Mouse (Mus musculus): ENCODE data around the gene E2f3. TPM values are rescaled to one million over a fixed set of nuclear protein-coding genes. Genes with fewer than 3 reads are reported as not detected.

E2f3 gene
- 7.4 TPM for polyA plus RNA-seq (2014; fragmentation: Illumina TruSeq; extraction: RNeasy Lipid Tissue Mini Kit (QIAGEN cat#74804); ENCODE audit: low read depth, low replicate concordance)

GRCm38 (mm10) chr13:29985855-29986755, at the start of gene E2f3:
E2f3 (minus strand) TSS chr13:29986063.

Other genes with a start within 250 kb of the E2f3 start
- 10.1 TPM for gene Cdkal1, start 130.4 kb downstream of the E2f3 start, polyA plus RNA-seq (2014; fragmentation: Illumina TruSeq; extraction: RNeasy Lipid Tissue Mini Kit (QIAGEN cat#74804); ENCODE audit: low read depth, low replicate concordance)
- gene Mboat1, start 150.4 kb upstream of the E2f3 start, polyA plus RNA-seq (2014; fragmentation: Illumina TruSeq; extraction: RNeasy Lipid Tissue Mini Kit (QIAGEN cat#74804); ENCODE audit: low read depth, low replicate concordance) = 45.9 TPM